Comparison of ENCODE assay signal across 9 mouse cellular contexts in the genomic region with DNA sequence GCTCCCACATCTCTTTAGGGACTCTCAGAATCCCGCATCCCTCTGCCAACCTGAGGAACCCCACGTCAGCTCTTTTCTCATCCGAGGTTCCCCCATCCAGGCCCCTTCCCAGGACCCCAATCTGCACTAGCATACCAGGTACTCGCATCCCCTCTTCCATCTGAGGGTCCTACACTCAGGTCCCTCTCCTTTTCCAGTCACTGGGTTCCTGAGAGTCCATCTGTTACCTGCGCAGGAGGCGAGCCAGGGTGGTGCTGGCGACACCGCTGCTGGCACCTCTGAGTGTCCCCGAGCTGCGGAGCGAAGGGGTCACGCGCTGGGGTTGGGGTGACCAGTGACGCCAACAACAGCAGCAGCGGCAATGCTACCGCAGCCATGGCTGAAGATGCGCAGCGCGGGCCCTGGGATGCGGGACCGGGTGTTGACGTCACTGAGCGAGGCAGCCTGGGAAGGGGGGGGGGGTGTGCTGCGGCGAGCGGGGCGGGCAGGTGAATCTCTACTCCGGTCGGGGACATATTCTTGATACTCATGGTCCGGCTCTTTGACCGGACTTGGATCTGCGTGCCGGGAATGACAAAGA. TPM values are rescaled to one million over a fixed set of nuclear protein-coding genes. Genes with fewer than 3 reads are reported as not detected.
DNase-seq lines count a peak whose midpoint lies in the region; ATAC-seq and TF ChIP-seq lines count a peak whose summit lies in the region.
"Had no signal": no experiment of that assay in that cellular context is flagged by ENCODE, and none has a peak within 500 bp of the region (broad histone marks: within the 10 kb centered on the region; RNA-seq: fewer than 3 reads in every experiment).

A gene (minus strand): TSS at position 418 of the 580 bp plus-strand sequence.

- no peak for TF ChIP-seq EP300 in heart, postnatal 0 days (IDR thresholded peaks at IDR 0.05; ENCODE audit: low read depth)

- H3K9me3 ChIP-seq in kidney, postnatal 0 days (replicated peaks; ENCODE audit: low read length) = no peaks in the 10 kb centered on the region
- no peaks in the 10 kb centered on the region for H3K9me3 ChIP-seq in heart, postnatal 0 days (replicated peaks; ENCODE audit: control insufficient read depth, low read length)
- no peaks in the 10 kb centered on the region for H3K9me3 ChIP-seq in limb, embryonic 12.5 days

- no peak for ATAC-seq in kidney, postnatal 0 days (replicated peaks; ENCODE audit: low FRiP score, low read depth)
- no peak for ATAC-seq in heart, postnatal 0 days (ENCODE audit: insufficient read depth, low read depth)
- no peak for ATAC-seq in limb, embryonic 12.5 days (ENCODE audit: insufficient number of reproducible peaks, insufficient read depth, low FRiP score, low TSS enrichment, low read depth)

- peak within 1 kb of the TSS; percentile 61 for H3K4me2 ChIP-seq in kidney, postnatal 0 days (ENCODE audit: low read length)
- peak within 1 kb of the TSS; percentile 57 for H3K4me2 ChIP-seq in heart, postnatal 0 days (ENCODE audit: low read depth, low read length)
- H3K4me2 ChIP-seq in limb, embryonic 12.5 days = peak within 1 kb of the TSS; percentile 93

- DNase-seq in kidney, postnatal 0 days (ENCODE audit: low spot score) = no peak
- no peak for DNase-seq in kidney, postnatal 10 days
- DNase-seq in cerebellum, adult 8-10 months = peak; percentile 74
- DNase-seq in heart, postnatal 0 days (ENCODE audit: low spot score) = no peak
- peak; percentile 66 for DNase-seq in right cerebral cortex, postnatal 14 days
- DNase-seq in thymus, postnatal 14 days = no peak
- DNase-seq in gastrocnemius, postnatal 4 days (ENCODE audit: low spot score in 2 of 2) = no peak

- H3K27ac ChIP-seq in kidney, postnatal 0 days = no peak within 1 kb of the TSS
- no peak within 1 kb of the TSS for H3K27ac ChIP-seq in heart, postnatal 0 days (ENCODE audit: low read depth)
- H3K27ac ChIP-seq in limb, embryonic 12.5 days = peak within 1 kb of the TSS; percentile 56; the same call in 1 of the 2 replicates

- H3K27me3 ChIP-seq in kidney, postnatal 0 days (ENCODE audit: insufficient read depth, low read length) = peaks cover 55% of the 10 kb centered on the region
- peaks cover 95% of the 10 kb centered on the region for H3K27me3 ChIP-seq in heart, postnatal 0 days (ENCODE audit: control insufficient read depth, insufficient read depth, low read length)
- peaks cover 70% of the 10 kb centered on the region for H3K27me3 ChIP-seq in limb, embryonic 12.5 days

- peak within 1 kb of the TSS; percentile 40; the same call in 1 of the 2 replicates for H3K9ac ChIP-seq in kidney, postnatal 0 days (ENCODE audit: low read depth, low read length)
- H3K9ac ChIP-seq in heart, postnatal 0 days (replicated peaks; ENCODE audit: low read depth, low read length) = no peak within 1 kb of the TSS
- peak within 1 kb of the TSS; percentile 50 for H3K9ac ChIP-seq in limb, embryonic 12.5 days (replicated peaks)

- TF ChIP-seq CTCF in kidney, postnatal 0 days (IDR thresholded peaks at IDR 0.05; ENCODE audit: low read depth) = no peak
- TF ChIP-seq CTCF in heart, postnatal 0 days (IDR thresholded peaks at IDR 0.05; ENCODE audit: low read depth) = no peak

- peak within 1 kb of the TSS; percentile 21; the same call in 1 of the 2 replicates for H3K4me3 ChIP-seq in kidney, postnatal 0 days (replicated peaks; ENCODE audit: low read depth, low read length)
- peak within 1 kb of the TSS; percentile 38 for H3K4me3 ChIP-seq in heart, postnatal 0 days (ENCODE audit: low read depth, low read length)
- H3K4me3 ChIP-seq in limb, embryonic 12.5 days (replicated peaks) = peak within 1 kb of the TSS; percentile 37
- H3K4me3 ChIP-seq: myocyte had no signal

- peaks cover 24% of the 10 kb centered on the region for H3K4me1 ChIP-seq in kidney, postnatal 0 days (replicated peaks; ENCODE audit: insufficient read depth, low read length)
- peaks cover 15% of the 10 kb centered on the region for H3K4me1 ChIP-seq in heart, postnatal 0 days (ENCODE audit: control insufficient read depth, insufficient read depth)
- peaks cover 63% of the 10 kb centered on the region for H3K4me1 ChIP-seq in limb, embryonic 12.5 days (replicated peaks)

- 9% methylated on average over 33 of the region's 33 CpGs for WGBS in kidney, postnatal 0 days
- WGBS in heart, postnatal 0 days = 8% methylated on average over 33 of the region's 33 CpGs
- WGBS in limb, embryonic 12.5 days = 6% methylated on average over 33 of the region's 33 CpGs

- H3K36me3 ChIP-seq in kidney, postnatal 0 days (ENCODE audit: insufficient read depth, low read length) = no peaks in the 10 kb centered on the region
- no peaks in the 10 kb centered on the region for H3K36me3 ChIP-seq in heart, postnatal 0 days (replicated peaks; ENCODE audit: control insufficient read depth, insufficient read depth, low read length)
- H3K36me3 ChIP-seq in limb, embryonic 12.5 days = no peaks in the 10 kb centered on the region

RNA-seq across cellular contexts. Expression of the gene that starts here (rescaled TPM):
- polyA plus RNA-seq in kidney, postnatal 0 days (2015; fragmentation: Nextera tagmentation; extraction: Ambion mirVana) = 3.0 and 3.5 TPM in 2 replicates
- total RNA-seq in heart, postnatal 0 days (2014; rRNA removed; ENCODE audit: low replicate concordance) = not detected in 2 replicates
- polyA plus RNA-seq in heart, postnatal 0 days (2015; fragmentation: Nextera tagmentation; extraction: Ambion mirVana) = not detected in 2 replicates
- 17.5 and 22.1 TPM in 2 replicates for polyA plus RNA-seq in limb, embryonic 12.5 days (2016; fragmentation: Nextera tagmentation; extraction: Ambion mirVana)
- total RNA-seq in gastrocnemius, postnatal 4 days (2021) = not detected

Comparison
In these comparisons a context has a peak if more than half of its experiments do, and no peak if none do; other contexts are left out.
1. DNase-seq: peak in cerebellum, adult 8-10 months (single experiment) and right cerebral cortex, postnatal 14 days (single experiment); none in kidney, postnatal 0 days (single experiment), kidney, postnatal 10 days (single experiment), heart, postnatal 0 days (single experiment), thymus, postnatal 14 days (single experiment) and gastrocnemius, postnatal 4 days (0 of 2).
2. Peak in every context shown above with its lines, with median percentiles within 50 percentile points of each other: H3K4me2 ChIP-seq and H3K4me3 ChIP-seq.